Mouse (Mus musculus): ENCODE results near the gene Kcne2.

Kcne2 gene

DNA sequence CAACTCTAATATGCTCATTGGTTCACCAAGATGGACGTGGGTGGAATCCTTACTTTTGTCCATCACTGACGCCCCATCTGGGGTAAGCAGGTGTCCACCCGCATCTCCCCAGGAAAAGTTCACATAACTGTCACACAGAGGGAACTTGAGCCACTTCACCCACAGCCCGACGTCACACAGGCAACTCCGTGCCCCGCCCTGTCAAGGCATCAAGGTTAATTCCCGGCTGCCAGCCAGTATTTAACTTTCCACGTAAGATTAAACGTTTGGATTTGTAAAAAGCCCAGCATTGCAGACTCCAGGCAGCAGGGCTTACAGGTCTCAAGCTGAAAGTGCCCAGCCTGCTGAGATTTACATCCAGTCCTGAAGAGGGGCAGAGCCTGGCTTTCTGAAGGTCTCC is at the start of gene Kcne2:
Kcne2 (plus strand) TSS at position 289 of the 400 bp plus-strand sequence.
- no peak for DNase-seq (ENCODE audit: low spot score)

DNA sequence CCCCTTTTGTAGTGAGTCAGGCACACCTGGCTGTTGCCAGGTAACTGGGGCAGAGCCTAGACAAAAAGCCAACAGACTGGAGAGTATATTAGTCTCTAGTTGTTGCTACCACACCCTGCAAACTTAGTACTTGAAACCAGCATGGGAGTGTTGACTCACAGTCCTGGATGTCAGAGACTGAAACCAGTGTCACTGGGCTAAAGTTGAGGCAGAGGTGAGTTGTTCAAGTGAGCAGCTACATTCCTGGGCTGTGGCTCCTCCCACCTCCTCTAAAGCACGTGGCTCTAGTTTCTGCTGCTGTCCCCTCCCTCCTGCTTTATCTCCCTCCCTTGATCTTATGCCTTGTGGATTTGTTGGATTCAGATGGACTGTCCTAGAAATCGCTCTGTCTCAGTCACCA is 46.3 kb upstream of the Kcne2 start:
- no peak for DNase-seq (ENCODE audit: low spot score)

DNA sequence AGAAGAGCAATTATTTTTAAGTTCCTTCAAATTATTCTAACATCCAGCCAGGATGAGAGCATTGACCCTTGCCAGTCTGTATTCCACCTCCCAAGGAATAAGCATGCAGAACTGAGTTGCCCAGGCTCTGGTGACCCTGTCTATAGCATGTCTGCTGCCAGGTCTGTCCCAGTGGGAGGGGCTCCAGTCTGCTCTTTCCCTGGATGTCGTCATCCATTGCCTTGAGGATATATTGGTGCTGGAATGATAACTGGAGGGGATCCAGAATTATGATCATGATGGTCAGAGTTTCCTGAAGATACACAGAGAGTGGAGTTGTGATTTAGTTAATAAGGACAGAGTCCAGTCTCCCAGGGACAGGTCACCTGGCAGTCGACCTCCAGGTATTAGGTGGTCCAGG is 45.2 kb upstream of the Kcne2 start:
- DNase-seq (ENCODE audit: low spot score) = no peak

DNA sequence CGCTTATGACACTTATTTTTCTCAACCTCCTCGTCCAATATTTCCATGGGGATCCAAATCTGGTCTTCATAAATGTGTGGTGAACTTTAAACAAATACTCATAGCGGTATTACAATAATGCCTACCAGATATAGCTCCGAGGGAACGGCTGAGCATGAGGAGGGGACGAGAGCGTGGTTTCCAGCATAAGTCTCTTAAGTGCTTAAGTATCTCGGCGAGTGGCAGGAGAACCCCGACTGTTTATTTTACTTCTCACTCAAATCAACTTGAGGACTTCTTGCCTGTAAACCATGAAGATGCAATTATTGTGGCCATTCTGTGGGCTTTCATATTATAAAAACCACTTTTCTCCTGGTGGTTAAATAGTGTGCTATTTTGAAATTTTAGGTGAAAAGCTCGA is 44.5 kb upstream of the Kcne2 start:
- no peak for DNase-seq (ENCODE audit: low spot score)

DNA sequence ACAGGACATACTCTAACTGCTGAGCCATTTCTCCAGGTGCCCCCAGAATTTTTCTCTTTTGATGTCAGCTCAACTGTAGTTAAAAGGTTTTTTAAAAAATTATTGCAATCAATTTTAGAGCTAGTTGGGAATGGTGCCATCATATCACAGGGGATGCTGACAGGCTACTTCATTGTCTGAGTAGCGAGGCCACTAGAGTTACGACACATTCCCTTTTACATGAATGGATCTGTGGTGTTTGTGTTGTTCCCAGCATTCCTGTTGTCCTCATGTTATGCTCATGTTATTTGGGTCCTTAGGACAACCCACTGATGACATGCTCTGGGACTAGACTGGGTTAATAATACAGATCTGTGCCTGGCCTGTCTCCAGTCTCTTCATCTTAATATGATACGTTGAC is 42.5 kb upstream of the Kcne2 start:
- no peak for DNase-seq (ENCODE audit: low spot score)

DNA sequence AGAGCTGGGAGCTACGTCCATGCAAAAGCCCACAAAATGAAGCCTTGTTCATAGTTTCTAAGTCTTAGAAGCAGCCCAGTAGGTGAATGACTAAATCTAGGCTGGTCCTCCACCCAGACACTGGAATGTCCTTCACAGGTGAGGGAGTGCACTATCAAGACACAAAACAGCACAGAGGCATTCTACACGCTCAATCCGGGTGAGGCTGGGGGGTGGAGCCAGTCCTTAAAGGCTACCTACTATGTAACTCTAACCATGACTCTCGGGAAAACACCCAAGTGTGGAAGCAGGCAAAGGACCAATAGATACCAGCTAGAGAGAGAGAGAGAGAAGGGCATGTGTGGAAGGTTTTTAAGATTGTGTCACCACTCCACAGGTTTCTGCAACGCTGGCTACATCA is 41.7 kb upstream of the Kcne2 start:
- DNase-seq (ENCODE audit: low spot score) = no peak

DNA sequence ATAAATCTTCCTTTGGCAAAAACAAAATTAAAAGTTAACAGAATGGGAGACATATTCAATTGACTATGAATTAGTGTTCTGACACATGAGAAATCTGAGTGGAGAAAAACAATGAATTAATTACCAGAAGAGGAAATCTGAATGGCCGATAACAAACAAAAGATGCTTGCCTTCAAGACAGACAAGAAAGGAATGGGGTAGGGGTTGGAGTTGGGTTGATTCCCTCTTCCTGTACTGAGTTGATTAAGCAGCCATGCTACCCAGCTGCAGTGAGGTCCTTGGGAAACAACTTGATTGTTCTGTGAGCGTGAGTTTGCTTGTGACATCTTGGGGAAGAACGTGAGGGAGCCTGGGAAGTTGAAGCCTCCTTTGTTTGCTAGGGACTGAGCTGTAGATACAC is 37.9 kb upstream of the Kcne2 start:
- no peak for DNase-seq (ENCODE audit: low spot score)

DNA sequence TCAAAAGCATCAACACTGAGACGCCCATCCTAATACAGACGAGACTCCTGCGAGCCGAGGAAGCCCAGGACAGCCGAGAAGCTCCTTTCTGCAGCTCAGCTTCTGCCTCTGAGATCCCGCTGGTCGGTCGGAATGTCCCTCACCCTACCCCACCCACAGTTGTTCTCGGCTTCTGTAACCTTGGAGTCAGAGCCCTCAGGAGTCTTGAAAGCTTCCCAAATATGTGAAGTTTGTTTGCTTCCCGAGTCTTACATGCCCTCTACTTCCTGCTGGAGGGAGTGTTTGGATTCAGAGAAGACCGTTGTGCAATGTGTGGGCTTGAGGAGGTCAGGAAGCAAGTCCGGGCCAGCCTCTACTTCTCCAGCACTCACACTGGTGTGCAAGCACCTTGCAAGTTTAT is 24.3 kb upstream of the Kcne2 start:
- DNase-seq (ENCODE audit: low spot score) = no peak

DNA sequence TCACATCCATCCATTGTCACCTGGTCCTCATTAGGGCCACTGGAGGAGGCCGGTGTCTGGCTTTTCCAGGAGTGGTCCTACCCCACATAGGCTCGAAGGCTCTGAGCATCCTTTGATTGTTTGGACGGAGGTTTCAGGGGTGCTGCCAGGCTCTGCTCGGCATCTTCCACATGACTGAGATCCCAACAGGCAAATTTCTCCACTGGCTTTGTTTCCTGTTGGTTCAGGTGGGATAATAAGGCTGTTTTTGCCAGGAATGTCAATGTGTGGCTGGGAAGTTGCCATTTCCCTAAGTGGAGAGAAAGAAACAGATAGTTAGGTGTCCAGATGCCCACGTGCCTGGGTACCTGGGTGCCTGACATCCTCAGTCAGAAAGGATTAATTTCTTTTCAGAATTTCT is 17.7 kb upstream of the Kcne2 start:
- DNase-seq (ENCODE audit: low spot score) = no peak

DNA sequence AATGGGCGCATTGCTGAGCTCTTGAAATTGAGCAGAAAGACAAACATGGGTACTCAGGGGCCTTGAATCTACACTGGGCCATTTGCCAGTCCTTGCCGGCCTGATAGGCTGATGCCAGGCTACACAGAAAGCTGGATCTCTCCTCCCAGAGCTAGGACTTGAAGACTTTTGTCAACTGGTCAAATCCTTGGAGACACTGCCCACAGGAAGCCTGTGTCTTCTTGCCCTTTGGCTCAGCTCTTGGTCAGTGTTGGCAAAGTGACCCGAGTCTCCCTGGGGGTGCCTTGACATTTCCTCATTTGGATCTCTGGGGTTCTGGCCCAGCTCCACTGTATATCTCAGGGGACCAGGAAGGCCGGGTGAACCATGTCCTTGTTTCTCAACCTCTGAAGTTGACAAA is 16.7 kb upstream of the Kcne2 start:
- DNase-seq (ENCODE audit: low spot score) = no peak

DNA sequence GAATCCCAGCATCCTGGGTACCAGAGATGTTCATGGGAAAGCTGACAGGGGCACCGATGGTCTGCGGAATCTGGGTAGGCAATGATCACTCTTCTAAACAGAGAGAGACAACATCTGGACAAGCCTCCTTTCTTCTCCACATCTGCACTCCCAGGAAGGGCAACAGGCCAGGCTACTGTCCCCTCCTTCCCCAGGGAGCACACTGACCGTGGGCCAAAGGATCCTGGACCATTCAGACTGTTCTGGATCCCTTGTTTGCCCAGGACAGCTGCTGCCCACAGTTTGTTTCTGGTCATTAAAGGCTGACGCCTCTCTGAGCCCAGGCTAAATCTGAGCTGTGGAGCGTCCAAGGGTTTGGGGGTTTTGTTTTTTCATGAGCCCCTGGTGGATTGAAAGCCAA is 9.5 kb upstream of the Kcne2 start:
- DNase-seq (ENCODE audit: low spot score) = no peak

DNA sequence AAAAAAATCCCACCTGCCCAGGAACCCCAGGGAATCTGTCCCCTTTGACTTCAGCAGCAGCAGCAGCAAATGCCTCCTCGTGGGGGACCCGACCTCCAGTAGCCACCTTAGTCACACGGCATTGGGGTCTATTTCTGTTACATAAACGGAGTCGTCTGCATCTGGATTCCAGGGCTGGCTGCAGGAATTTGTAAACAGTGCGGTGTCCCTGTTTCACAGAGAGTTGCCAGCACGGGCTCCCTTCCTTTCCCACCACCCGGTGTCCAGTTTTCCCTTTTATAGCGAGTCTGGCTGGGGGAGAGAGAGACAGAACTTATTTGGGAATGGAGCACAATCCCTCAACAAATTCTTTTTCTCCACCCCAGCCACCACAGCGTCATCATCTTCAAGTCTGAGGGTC is 7.1 kb upstream of the Kcne2 start:
- DNase-seq (ENCODE audit: low spot score) = no peak

DNA sequence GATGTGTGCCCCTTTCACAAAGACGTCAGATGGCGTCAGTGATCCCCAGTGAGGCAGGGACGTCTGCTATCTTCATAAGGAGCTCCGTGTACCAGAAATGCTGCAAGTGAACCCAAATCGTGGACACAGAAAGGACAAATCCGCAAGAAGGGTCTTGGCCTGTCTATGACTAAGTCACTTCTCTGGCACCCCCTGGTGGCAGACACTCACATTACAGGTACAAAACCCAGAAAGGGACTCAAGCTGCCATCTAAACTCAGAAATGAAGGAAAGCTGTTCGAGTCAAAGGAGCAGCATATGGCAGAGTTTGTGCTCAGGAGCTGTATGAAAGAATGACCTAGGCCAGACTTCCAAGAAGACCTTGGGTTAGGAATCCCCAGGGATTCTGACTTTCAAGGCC is 5.6 kb upstream of the Kcne2 start:
- DNase-seq (ENCODE audit: low spot score) = peak; percentile 77

DNA sequence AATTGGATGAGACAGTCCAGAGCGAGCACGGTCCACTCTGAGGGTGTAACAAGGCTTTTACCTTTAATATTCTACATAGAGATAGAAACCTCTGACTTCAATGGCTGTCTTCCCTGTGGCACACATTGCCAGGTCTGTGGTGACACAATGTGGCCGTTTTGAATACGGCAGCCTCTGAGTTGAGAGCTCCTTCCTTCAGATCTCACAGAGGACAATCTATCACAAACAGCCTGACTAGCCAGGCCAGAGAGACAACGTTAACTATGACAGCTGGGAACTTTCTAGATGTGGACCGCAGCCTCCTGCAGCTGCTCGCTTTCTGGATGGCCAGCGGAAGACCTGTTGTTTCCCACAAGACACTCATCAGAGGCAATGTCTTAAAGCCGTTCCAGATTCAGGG is 3.4 kb upstream of the Kcne2 start:
- DNase-seq (ENCODE audit: low spot score) = no peak

DNA sequence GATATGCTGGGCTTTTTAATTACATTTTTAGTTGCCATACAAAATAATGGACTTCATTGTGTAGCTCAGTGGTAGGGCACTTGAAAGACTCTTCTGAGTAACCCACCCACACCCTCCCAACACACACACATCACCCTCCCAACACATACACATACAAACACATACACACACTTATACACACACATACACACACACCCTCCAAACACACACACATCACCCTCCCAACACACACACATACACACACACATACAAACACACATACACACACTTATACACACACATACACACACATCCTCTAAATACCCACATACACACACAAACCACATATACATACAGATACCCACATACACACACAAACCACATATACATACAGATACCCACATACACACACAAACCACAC is 2.1 kb upstream of the Kcne2 start:
- DNase-seq (ENCODE audit: low spot score) = no peak

DNA sequence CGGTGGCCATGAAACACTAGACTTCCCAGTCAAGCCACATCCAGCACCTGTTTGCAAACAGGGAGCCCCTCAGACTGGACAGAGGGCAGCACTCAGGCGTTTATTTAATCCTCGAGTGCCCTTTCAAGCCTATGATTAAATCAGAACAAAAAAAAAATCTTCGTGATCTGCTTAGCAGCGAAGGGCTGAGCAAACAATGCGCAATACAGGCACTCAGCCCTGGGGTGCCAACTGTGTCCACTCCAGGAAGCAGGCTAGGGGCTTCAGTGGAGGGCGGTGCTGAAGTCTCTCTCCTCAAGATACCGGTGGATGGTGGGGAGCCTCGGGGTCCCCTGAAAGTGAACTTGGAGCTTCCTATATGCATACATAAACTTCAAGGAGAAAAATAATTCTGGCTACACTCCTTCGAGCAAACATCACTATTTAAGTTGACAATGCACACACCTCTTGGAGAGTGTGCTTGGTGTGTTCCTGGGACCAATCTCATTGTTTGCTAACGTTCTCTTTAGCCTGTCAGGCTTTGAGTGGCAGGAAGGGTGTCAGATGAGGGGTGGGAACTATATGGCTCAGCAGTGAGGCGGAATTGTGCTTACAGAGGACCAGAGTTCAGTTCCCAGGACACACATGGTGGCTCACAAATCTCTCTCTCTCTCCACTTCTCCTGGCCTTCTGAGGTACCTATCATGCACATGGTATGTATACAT is 2.2 kb downstream of the Kcne2 start:
- DNase-seq (ENCODE audit: low spot score) = no peak

DNA sequence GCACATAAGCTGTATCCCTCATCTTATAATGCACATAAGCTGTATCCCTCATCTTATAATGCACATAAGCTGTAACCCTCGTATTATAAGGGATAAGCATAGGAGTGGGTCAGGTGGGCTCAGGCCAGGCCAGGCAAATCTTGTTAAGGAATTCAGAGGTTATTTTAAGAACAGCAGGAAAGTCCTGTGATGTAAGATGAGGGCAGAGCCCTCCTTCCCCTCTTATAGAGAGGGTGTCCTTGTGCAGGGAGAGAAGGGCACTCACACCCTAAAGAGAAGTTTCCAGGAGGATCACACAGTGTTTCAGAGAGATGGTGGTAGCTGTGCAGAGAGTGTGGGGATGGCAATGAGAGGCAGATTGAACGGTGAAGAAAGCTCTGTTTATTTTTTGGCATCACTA is 3.1 kb downstream of the Kcne2 start:
- no peak for DNase-seq (ENCODE audit: low spot score)

DNA sequence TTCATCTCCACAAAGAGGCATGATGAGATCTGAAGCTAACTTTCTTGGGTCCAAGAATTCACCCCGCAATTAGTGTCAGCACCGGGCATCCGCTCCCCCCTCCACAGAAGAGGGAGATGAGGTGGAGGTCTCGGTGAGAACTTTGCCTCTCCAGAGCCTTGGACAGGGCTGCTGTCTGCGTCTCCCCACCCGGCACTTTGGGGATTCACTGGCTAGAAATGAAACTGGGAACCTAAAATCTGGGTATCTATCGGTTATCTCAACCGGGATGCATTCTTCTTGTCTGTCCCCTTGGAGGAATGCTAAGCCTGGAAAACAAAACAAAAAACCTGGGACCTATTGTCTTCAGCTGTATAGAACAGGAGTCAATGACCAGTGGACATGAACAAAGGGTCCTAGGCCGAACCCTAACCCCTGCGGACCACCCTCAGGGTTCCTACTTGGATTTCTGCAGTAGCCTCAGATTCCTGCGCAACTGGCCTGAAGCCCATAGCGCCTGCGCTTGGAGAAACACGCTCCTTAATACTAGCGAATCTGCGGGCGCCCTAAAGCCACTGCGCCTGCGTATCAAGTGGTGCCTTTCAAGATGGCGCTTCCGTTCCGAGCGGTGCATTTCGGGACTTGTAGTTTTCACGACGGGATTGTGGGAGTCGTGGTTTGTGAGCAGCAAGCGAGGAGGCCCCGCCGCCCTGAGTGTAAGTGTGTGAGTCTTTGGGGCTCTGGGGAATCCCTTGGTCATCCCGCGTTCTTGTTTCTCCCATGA is 8.6 kb downstream of the Kcne2 start, which contains the start of gene Smim11:
Smim11 (plus strand) TSS at position 638 of the 763 bp plus-strand sequence.
- peak; percentile 92 for DNase-seq (ENCODE audit: low spot score)

DNA sequence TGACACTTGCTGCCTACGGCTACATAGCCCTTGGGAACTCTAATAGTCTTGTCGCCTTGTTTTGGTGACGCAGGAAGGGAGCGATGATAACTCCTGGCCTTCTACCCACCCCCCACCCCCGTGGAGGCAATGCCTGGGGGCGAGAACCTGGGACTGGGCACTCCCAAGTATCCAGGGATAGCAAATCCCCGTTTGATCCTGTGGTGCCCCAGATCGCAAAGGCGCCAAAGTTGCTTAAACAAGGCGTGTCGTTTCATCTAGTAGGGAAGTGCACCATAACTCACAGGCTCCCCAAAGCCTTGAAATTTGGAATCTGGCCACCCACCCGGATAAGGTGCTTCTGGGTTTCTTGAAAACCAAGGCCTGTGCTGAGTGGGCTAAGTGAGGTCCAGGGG is 9.2 kb downstream of the Kcne2 start:
- no peak for DNase-seq (ENCODE audit: low spot score)

DNA sequence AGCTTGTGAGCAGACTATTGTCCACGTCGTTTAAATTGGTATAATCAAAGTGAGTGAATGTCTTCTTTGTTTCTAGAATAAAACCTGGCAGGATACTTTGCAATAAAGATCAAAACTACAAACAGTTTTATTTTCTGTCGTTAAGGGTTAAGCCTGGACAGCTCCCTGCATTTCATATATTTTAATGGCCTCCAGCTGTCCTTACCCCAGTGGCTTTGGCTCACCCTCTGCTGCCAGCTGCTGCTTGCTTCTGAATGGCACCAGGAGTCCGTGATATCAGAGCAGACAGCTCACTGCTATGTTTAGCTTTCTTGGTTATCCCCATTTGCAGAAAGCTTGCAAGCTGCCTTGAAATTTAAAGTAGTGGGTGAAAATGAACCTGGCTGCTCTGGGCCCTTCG is 9.8 kb downstream of the Kcne2 start:
- DNase-seq (ENCODE audit: low spot score) = no peak

DNA sequence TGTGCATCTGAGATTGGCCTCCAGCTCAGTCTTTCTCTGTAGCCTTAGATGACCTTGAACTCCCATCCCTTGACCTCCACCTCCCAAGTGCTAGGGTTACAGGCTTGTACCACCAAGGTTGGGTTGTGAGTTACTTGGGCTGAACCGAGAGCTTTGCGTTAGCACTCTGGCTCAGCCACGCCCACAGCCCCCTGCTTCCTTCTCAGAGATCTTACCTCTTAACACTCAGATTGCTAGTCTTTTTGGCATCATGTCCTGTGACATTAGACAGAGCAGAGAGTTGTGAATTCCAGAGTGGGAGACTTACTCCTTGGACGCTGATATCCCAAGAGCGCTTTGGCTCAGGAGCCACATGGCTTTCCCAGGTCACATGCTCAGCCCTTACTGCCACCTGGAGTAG is 10.3 kb downstream of the Kcne2 start:
- DNase-seq (ENCODE audit: low spot score) = no peak

DNA sequence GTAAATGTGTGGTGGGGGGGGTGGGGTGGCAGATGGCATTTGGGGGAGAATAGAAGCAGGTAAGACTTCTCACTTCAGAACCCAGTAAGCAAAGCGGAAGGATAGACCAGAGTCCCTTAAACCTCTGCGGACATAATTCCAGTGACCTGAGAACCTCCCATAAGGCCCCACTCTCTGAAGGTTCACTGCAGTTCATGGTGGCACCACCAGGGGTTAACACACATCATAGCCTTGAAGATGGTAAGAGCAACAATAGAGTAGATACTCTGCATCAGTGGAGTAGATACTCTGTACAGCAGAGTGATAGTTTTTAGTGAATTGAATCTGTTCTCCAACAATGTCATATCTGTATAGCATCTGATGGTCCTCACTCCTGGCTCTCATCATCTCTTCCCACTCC is 13.3 kb downstream of the Kcne2 start:
- DNase-seq (ENCODE audit: low spot score) = no peak

DNA sequence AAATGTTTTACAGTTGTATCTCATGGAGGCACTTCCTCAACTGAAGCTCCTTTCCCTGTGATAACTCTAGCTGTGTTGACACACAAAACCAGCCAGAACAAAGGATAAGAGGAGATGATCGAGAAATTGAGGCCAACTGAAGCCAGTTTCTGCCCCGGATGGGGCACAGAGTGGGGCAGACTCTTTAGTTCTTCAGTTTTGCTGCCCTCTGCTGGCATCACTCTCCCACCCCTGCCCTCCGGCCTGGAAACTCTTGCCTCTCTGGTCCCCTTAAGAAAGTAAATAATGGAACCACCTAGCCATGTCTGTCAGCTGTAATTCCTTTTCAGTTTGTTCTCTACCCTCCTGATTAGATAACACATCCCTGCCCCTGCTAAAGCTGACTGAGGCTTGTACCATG is 15.8 kb downstream of the Kcne2 start:
- no peak for DNase-seq (ENCODE audit: low spot score)

DNA sequence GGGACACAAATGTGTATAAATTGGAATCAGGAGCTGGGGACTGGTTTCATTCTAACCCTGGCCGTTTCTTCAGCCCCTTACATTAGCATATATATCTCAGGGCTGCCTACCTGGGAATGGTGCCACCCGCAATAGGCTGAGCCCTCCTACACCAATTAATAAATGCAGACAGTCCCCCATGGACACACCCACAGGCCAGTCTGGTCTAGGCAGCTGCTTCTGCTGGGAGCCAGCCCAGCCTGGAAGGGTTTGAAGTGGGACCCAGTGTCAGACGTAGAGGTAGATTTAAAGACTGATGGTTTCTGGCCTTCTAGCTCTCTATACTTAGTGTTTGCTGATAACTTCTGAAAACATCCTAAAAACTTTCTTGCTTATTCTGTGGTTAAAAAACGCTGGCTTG is 16.9 kb downstream of the Kcne2 start:
- DNase-seq (ENCODE audit: low spot score) = no peak

All from left cerebral cortex, adult 11 months (tissue).